10 mouse cellular contexts compared by ENCODE assay signal in the genomic region with DNA sequence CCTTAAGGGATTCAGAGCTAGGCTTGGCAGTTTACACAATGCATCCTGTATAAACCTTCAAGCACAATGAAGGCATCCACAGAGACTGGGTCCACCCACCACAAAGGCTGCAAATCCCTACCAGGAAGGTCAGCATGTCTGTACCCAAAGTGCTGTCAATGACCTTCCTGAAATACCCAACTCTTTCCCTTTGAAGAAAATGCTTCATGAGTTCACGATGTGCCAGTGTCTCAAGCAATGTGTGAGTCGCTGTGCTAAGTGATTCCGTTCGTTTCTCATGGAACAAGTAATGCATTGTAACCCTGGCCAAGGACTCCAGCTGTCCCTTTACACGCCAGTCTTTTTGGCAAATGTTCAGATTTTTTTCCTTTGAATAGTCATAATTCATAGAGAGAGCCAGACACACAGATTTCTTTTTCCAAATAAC.
DNase-seq lines count a peak whose midpoint lies in the region; ATAC-seq and TF ChIP-seq lines count a peak whose summit lies in the region.
"Had no signal": no experiment of that assay in that cellular context is flagged by ENCODE, and none has a peak within 500 bp of the region (broad histone marks: within the 10 kb centered on the region; RNA-seq: fewer than 3 reads in every experiment).

No protein-coding gene starts in this region.

- H3K36me3 ChIP-seq in kidney, embryonic 15.5 days: no peaks in the 10 kb centered on the region
- H3K36me3 ChIP-seq in forebrain, postnatal 0 days (ENCODE audit: insufficient read depth): no peaks in the 10 kb centered on the region
- no peaks in the 10 kb centered on the region for H3K36me3 ChIP-seq in liver, embryonic 12.5 days
- H3K36me3 ChIP-seq: heart, embryonic 13.5 days; neural tube, embryonic 12.5 days had no signal

- no peak overlapping the region for H3K27ac ChIP-seq in kidney, embryonic 15.5 days
- 0 out of 2 replicates have a peak overlapping the region, but pooled peaks have one; percentile 22 for H3K27ac ChIP-seq in forebrain, postnatal 0 days (ENCODE audit: low read depth, low read length)
- H3K27ac ChIP-seq in liver, embryonic 12.5 days: no peak overlapping the region
- H3K27ac ChIP-seq: neural tube, embryonic 12.5 days had no signal

- H3K4me3 ChIP-seq in kidney, embryonic 15.5 days (replicated peaks): no peak overlapping the region
- H3K4me3 ChIP-seq in forebrain, postnatal 0 days (ENCODE audit: low read depth, low read length): no peak overlapping the region
- H3K4me3 ChIP-seq in liver, embryonic 12.5 days: no peak overlapping the region
- H3K4me3 ChIP-seq: heart, embryonic 13.5 days; neural tube, embryonic 12.5 days had no signal

- 0 out of 2 replicates have a peak, but pooled peaks cover 3% of the 10 kb centered on the region for H3K4me1 ChIP-seq in kidney, embryonic 15.5 days
- H3K4me1 ChIP-seq in forebrain, postnatal 0 days (ENCODE audit: insufficient read depth): peaks cover 9% of the 10 kb centered on the region; the same call in 1 of the 2 replicates
- no peaks in the 10 kb centered on the region for H3K4me1 ChIP-seq in liver, embryonic 12.5 days
- H3K4me1 ChIP-seq: neural tube, embryonic 12.5 days had no signal

- no peaks in the 10 kb centered on the region for H3K27me3 ChIP-seq in kidney, embryonic 15.5 days
- H3K27me3 ChIP-seq in forebrain, postnatal 0 days (ENCODE audit: insufficient read depth, low read length): no peaks in the 10 kb centered on the region
- no peaks in the 10 kb centered on the region for H3K27me3 ChIP-seq in liver, embryonic 12.5 days (replicated peaks)
- H3K27me3 ChIP-seq: heart, embryonic 13.5 days; neural tube, embryonic 12.5 days had no signal

- no peak for ATAC-seq in kidney, embryonic 15.5 days (replicated peaks; ENCODE audit: low FRiP score)
- ATAC-seq in forebrain, postnatal 0 days: peak; percentile 84
- no peak for ATAC-seq in liver, embryonic 12.5 days

- DNase-seq in kidney, postnatal 14 days: peak; percentile 14
- DNase-seq in brain, embryonic 14.5 days (ENCODE audit: low read depth): peak; percentile 82
- DNase-seq in forebrain, postnatal 0 days: peak; percentile 66
- DNase-seq in left cerebral cortex, postnatal 14 days (ENCODE audit: low spot score in 2 of 2): peak; percentile 24 to 61
- peak; percentile 6 for DNase-seq in retina, postnatal 7 days (ENCODE audit: low read depth, low spot score)
- no peak for DNase-seq in thymus, postnatal 14 days

- no peak overlapping the region for H3K4me2 ChIP-seq in kidney, embryonic 15.5 days
- no peak overlapping the region for H3K4me2 ChIP-seq in forebrain, postnatal 0 days (ENCODE audit: low read depth)
- H3K4me2 ChIP-seq in liver, embryonic 12.5 days: no peak overlapping the region
- H3K4me2 ChIP-seq: heart, embryonic 13.5 days; neural tube, embryonic 12.5 days had no signal

- intact Hi-C loops in left cerebral cortex, postnatal 14 days (cut with DNase I): no loop called here

- no peak overlapping the region for H3K9ac ChIP-seq in kidney, embryonic 15.5 days
- no peak overlapping the region for H3K9ac ChIP-seq in forebrain, postnatal 0 days
- no peak overlapping the region for H3K9ac ChIP-seq in liver, embryonic 12.5 days
- H3K9ac ChIP-seq: heart, embryonic 13.5 days; neural tube, embryonic 12.5 days had no signal

- no peaks in the 10 kb centered on the region for H3K9me3 ChIP-seq in kidney, embryonic 15.5 days (replicated peaks)
- H3K9me3 ChIP-seq in forebrain, postnatal 0 days (ENCODE audit: low read length): no peaks in the 10 kb centered on the region
- no peaks in the 10 kb centered on the region for H3K9me3 ChIP-seq in liver, embryonic 12.5 days (replicated peaks)
- H3K9me3 ChIP-seq: heart, embryonic 13.5 days; neural tube, embryonic 12.5 days had no signal

- no peak for TF ChIP-seq CTCF in brain, embryonic 14.5 days (IDR thresholded peaks at IDR 0.05; ENCODE audit: borderline replicate concordance, extremely low read depth, insufficient read depth, insufficient read length)
- TF ChIP-seq CTCF in forebrain, postnatal 0 days (IDR thresholded peaks at IDR 0.05; ENCODE audit: low read depth): no peak

- TF ChIP-seq POLR2A in brain, embryonic 14.5 days (IDR thresholded peaks at IDR 0.05; ENCODE audit: borderline replicate concordance, extremely low read depth, insufficient read depth, insufficient read length, poor library complexity, severe bottlenecking): no peak

- 54% methylated on average over 5 of the region's 5 CpGs for WGBS in kidney, embryonic 15.5 days
- 11% methylated on average over 5 of the region's 5 CpGs for WGBS in forebrain, postnatal 0 days
- 72% methylated on average over 5 of the region's 5 CpGs for WGBS in liver, embryonic 12.5 days (ENCODE audit: insufficient replicate concordance)
